Mouse (Mus musculus) erythroblast, adult 5-6 weeks (primary cell): ENCODE measurements around the gene Rarres2. TPM values are rescaled to one million over a fixed set of nuclear protein-coding genes. Genes with fewer than 3 reads are reported as not detected.
A peak's percentile ranks its signal among the peaks of the same experiment; 100 is the strongest.

ENCODE experiments used
- ATAC-seq: replicated peaks from 2 replicates; pipeline ENCODE4 v1.8.0; 2016; ENCODE audit warnings: moderate number of reproducible peaks, mild to moderate bottlenecking, moderate TSS enrichment, inconsistent platforms; ENCODE audit not compliant: poor library complexity, low FRiP score, severe bottlenecking
- total RNA-seq, 2 experiments: library from RNA; stranded (forward) in 1 of 2; stranded (reverse) in 1 of 2; fragments of 150-400 nt in 1 of 2; fragments of 200-764, 138-1000 nt in 1 of 2; gene quantifications; 2 replicates each; pipeline versions ENCODE4 v1.2.3 to v1.2.4; 2015 to 2017; ENCODE audit warnings: low replicate concordance in 2 of 2

Rarres2 gene
- total RNA-seq, 2 experiments from 2014 or later, result not detected

- ATAC-seq, result no peak
Measured at GRCm38 (mm10) chr6:48545251-48545650, 27.3 kb downstream of the Rarres2 start.

GRCm38 (mm10) chr6:48542631-48543030 lies 30.0 kb downstream of the Rarres2 start:
- ATAC-seq, result no peak

GRCm38 (mm10) chr6:48541560-48542450 lies 30.8 kb downstream of the Rarres2 start:
- ATAC-seq, result no peak

GRCm38 (mm10) chr6:48540721-48541120 lies 31.9 kb downstream of the Rarres2 start:
- no peak for ATAC-seq

GRCm38 (mm10) chr6:48539860-48540259 lies 32.7 kb downstream of the Rarres2 start:
- no peak for ATAC-seq

- 0 out of 2 replicates have a peak, but pooled peaks have one; percentile 59 for ATAC-seq
Measured at GRCm38 (mm10) chr6:48538841-48539737, 33.5 kb downstream of the Rarres2 start.

- ATAC-seq, result no peak
Measured at GRCm38 (mm10) chr6:48537105-48537954, 35.3 kb downstream of the Rarres2 start, which contains the start of gene Atp6v0e2. Gene Atp6v0e2 (plus strand): TSS chr6:48537615.

- ATAC-seq, result no peak
Measured at GRCm38 (mm10) chr6:48536091-48536490, 36.5 kb downstream of the Rarres2 start.

GRCm38 (mm10) chr6:48534913-48535312 lies 37.7 kb downstream of the Rarres2 start:
- ATAC-seq, result no peak

GRCm38 (mm10) chr6:48533475-48533874 lies 39.1 kb downstream of the Rarres2 start:
- ATAC-seq, result no peak

- no peak for ATAC-seq
Measured at GRCm38 (mm10) chr6:48530862-48531261, 41.7 kb downstream of the Rarres2 start.

GRCm38 (mm10) chr6:48529871-48530440 lies 42.6 kb downstream of the Rarres2 start:
- ATAC-seq, result no peak

GRCm38 (mm10) chr6:48529261-48529660 lies 43.3 kb downstream of the Rarres2 start:
- ATAC-seq, result no peak

GRCm38 (mm10) chr6:48527901-48528300 lies 44.7 kb downstream of the Rarres2 start:
- ATAC-seq, result no peak

- peak; percentile 93 for ATAC-seq
Measured at GRCm38 (mm10) chr6:48524882-48525281, 47.7 kb downstream of the Rarres2 start.
